Mouse (Mus musculus): ENCODE measurements at regions not wholly inside any gene's neighbourhood (a gene's known extent, or its start where the extent isn't known, plus 50 kb on each side); places are given as distances from the start of the nearest gene placed in this dataset.
A peak's percentile ranks its signal among the peaks of the same experiment; 100 is the strongest.

DNA sequence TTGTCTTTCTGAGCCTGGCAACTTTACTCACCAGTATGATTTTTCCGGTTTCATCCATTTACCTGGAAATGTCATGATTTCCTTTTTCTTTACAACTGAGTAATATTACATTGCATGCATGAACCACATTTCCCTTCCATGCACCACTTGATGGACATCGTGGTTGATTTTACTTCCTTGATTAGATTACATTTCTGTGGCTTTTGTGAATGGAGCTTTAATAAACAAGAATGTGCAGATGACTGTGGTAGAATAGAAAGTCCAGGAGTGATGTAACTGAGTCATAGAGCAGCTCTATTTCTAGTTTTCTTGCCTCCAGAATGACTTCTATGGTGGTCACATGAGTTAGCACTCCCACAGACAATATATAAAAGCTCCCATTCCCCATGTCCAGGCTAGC lies 75.2 kb downstream of the Chst2 start:
- DNase-seq (ENCODE audit: low spot score in 2 of 2), result no peak

- no peak for DNase-seq (ENCODE audit: low spot score in 2 of 2)
Observed at GRCm38 (mm10) chr9:95330097-95330496, 76.4 kb downstream of the Chst2 start.

GRCm38 (mm10) chr9:95329053-95329430 lies 77.5 kb downstream of the Chst2 start:
- DNase-seq (ENCODE audit: low spot score in 2 of 2), result no peak

DNA sequence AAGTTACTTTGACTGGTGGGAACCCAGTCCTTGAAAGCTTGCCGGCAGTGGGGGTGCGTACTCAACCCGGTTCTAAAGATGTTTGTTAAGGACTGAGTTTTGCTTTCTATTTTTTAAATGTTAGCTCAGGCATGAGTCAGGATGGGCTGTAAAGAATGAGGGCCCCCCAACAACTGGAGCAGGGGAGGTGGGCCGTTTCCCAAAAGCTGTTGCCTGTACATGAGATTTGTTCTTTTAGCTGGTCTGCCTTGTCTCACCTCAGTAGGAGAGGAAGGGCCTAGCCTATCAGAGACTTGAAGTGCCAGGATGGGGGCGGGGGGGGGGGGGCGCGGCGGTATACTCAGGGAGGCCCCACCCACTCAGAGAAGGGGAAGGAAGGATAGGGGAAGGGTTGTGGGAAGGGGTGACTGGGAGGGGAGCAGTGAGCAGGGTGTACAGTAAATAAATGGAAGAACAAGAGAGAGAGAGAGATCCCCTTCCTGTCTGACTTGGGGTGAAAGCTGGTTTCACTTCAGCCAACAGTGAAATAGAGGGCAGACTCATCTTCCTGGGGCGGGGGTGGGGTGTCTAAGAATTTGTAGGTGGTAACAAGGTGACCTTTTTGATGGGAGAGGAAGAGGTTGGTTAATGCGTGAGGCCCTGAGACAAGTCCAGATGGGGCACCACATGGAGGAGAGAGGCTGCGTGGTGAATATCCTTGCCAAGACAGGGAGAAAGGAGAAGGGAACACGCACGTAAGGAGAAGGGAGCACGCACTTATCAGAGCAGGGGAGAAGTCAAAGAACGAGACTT lies 78.1 kb downstream of the Chst2 start:
- peak in 1 of 2 experiments; percentile 15 for DNase-seq (ENCODE audit: low spot score in 2 of 2)

DNA sequence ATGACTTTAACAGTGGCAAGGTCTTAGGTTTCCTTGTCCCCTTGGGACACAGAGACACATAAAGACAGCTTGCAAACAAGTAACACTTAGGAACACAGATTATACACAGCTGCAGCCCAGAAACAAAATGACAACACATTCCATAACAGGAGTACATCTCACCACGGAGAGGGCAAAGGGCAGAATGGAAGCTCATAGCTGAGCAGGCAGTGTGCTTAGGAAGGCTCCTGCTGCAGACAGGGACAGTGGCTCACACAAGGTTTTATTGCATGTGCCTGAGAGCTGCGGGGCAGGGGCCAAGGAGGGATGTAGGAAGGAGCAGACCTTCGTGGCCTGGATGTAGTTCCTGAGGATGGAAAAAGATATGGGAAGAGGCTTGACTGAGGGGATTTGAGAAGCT lies 78.8 kb downstream of the Chst2 start:
- DNase-seq (ENCODE audit: low spot score in 2 of 2), result no peak

DNA sequence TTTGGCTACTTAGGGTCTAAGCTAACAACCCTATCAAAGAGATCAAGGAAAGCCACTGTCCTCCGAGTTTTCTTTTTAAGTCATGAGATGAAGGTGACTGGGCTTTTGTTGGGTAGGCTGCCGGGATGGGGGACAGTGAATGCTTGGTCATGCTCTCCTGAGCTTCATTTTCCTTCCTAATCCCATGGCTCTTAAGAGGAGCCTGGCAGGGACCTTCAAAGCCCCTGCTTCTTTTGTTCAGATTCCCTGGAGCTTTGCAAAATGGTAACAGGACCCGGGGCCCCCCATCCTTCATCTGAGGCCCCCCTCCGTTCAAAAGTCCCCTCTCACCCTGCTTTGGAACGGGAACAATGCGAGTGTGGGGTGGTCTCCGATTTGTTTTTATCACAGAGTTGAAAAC lies 82.9 kb downstream of the Chst2 start:
- DNase-seq (ENCODE audit: low spot score in 2 of 2), result no peak

GRCm38 (mm10) chr9:95322893-95323292 lies 83.6 kb downstream of the Chst2 start:
- DNase-seq (ENCODE audit: low spot score in 2 of 2), result no peak

GRCm38 (mm10) chr9:95322031-95322430 lies 84.5 kb downstream of the Chst2 start:
- DNase-seq (ENCODE audit: low spot score in 2 of 2), result no peak

DNA sequence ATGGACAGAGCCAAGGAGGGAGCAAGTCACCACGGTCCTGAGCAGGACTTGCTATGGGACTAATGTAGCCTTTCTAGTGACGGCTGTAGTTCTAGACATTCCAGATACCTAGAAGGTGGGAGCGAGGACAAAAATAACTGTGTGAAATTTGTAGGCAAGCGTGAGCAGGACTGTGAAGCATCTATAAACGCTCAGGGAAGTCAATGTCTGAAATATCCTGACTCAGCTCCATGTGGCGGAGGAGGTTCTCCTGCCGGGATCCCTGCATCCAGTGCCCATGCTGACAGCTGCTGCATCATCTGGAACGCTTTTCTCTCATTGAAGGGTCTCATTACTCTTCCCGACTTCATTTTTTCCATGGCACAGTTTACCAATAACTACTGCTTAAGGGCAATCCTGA lies 87.6 kb downstream of the Chst2 start:
- no peak for DNase-seq (ENCODE audit: low spot score in 2 of 2)

GRCm38 (mm10) chr9:95316726-95317125 lies 89.8 kb downstream of the Chst2 start:
- no peak for DNase-seq (ENCODE audit: low spot score in 2 of 2)

GRCm38 (mm10) chr9:95315080-95315479 lies 91.4 kb downstream of the Chst2 start:
- no peak for DNase-seq (ENCODE audit: low spot score in 2 of 2)

GRCm38 (mm10) chr9:95311671-95312070 lies 94.9 kb downstream of the Chst2 start:
- peak; percentile 22 to 36 for DNase-seq (ENCODE audit: low spot score in 2 of 2)

- no peak for DNase-seq (ENCODE audit: low spot score in 2 of 2)
Observed at GRCm38 (mm10) chr9:95289008-95289407, 117.5 kb downstream of the Chst2 start.

DNA sequence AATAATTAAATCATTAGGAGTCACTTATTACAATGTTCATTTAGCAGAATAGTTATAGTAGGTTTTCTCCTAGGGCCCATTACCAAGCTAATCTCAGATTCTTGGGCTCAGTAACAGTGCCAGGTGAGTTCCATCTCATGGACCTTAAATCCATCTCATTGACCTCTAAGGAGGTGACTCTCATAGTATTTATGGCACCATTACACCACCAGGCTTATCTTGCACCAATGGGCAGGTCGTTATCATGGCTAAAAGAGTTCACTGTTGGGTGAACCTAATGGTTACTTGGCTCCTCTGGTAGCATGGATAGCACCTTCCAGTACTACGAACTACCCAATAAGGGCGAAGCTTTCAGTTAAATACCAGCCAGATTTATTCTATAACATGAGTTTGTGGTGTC lies 123.5 kb downstream of the Chst2 start:
- no peak for DNase-seq (ENCODE audit: low spot score in 2 of 2)

GRCm38 (mm10) chr9:95282502-95282901 lies 124.0 kb downstream of the Chst2 start:
- DNase-seq (ENCODE audit: low spot score in 2 of 2), result no peak

Data from thymus, postnatal 10 days (tissue).